Comparison of ENCODE assay signal across 9 mouse cellular contexts in genomic region chr2:150362878-150363229, GRCm38 (mm10). TPM values are rescaled to one million over a fixed set of nuclear protein-coding genes. Genes with fewer than 3 reads are reported as not detected.
DNase-seq lines count a peak whose midpoint lies in the region; ATAC-seq and TF ChIP-seq lines count a peak whose summit lies in the region.
"Had no signal": no experiment of that assay in that cellular context is flagged by ENCODE, and none has a peak within 500 bp of the region (broad histone marks: within the 10 kb centered on the region; RNA-seq: fewer than 3 reads in every experiment).

No protein-coding gene starts in this region.

- H3K9me3 ChIP-seq in lung, embryonic 15.5 days, result no peaks in the 10 kb centered on the region
- no peaks in the 10 kb centered on the region for H3K9me3 ChIP-seq in limb, embryonic 14.5 days (ENCODE audit: control insufficient read depth, low read length)

- peak overlapping the region; percentile 56 for H3K4me3 ChIP-seq in lung, embryonic 15.5 days
- peak overlapping the region; percentile 98; the same call in 1 of the 2 replicates for H3K4me3 ChIP-seq in embryonic fibroblast, embryonic 13.5 days (ENCODE audit: insufficient read depth, low read length)
- H3K4me3 ChIP-seq in limb, embryonic 14.5 days (replicated peaks; ENCODE audit: low read length), result peak overlapping the region; percentile 62

- no peak for ATAC-seq in lung, embryonic 15.5 days (ENCODE audit: borderline replicate concordance, extremely low read depth, low FRiP score, low TSS enrichment)
- peak; percentile 13; the same call in 1 of the 2 replicates for ATAC-seq in limb, embryonic 14.5 days (ENCODE audit: low FRiP score, low read depth)
- peak; percentile 36; the same call in 1 of the 2 replicates for ATAC-seq in neutrophil, adult 5-6 weeks (ENCODE audit: extremely low read depth, insufficient number of reproducible peaks, low FRiP score, poor library complexity, severe bottlenecking)

- peak overlapping the region; percentile 49; the same call in 1 of the 2 replicates for H3K9ac ChIP-seq in lung, embryonic 15.5 days
- H3K9ac ChIP-seq in limb, embryonic 14.5 days (ENCODE audit: low read depth, low read length, severe bottlenecking), result peak overlapping the region; percentile 77

- DNase-seq in lung, postnatal 4 days, result no peak
- no peak for DNase-seq in limb, embryonic 14.5 days (ENCODE audit: low spot score)
- no peak for DNase-seq in ovary, postnatal 36 days (ENCODE audit: low spot score)
- DNase-seq in left cerebral cortex, postnatal 14 days (ENCODE audit: low spot score in 2 of 2), result no peak
- DNase-seq in cerebellum, postnatal 10 days, result no peak

- H3K27me3 ChIP-seq in lung, embryonic 15.5 days, result no peaks in the 10 kb centered on the region
- H3K27me3 ChIP-seq in limb, embryonic 14.5 days (ENCODE audit: control insufficient read depth, insufficient read depth, low read length), result no peaks in the 10 kb centered on the region

- WGBS in lung, embryonic 15.5 days, result 9% methylated on average over 4 of the region's 4 CpGs
- whole genome bisulfite sequencing in limb, embryonic 14.5 days, result 9% methylated on average over 4 of the region's 4 CpGs

- H3K4me1 ChIP-seq in lung, embryonic 15.5 days, result no peaks in the 10 kb centered on the region
- H3K4me1 ChIP-seq in embryonic fibroblast, embryonic 13.5 days (ENCODE audit: control insufficient read depth, insufficient read depth, low read length), result no peaks in the 10 kb centered on the region
- H3K4me1 ChIP-seq in limb, embryonic 14.5 days (ENCODE audit: control insufficient read depth, insufficient read depth, low read length), result no peaks in the 10 kb centered on the region

- TF ChIP-seq POLR2A in embryonic fibroblast, embryonic 13.5 days (IDR thresholded peaks at IDR 0.05; ENCODE audit: low read depth, low read length), result peak; percentile 8; the same call in 1 of the 2 replicates
- TF ChIP-seq POLR2A in limb, embryonic 14.5 days (IDR thresholded peaks at IDR 0.05; ENCODE audit: borderline replicate concordance, extremely low read depth, insufficient read depth, insufficient read length), result no peak

- TF ChIP-seq CTCF in embryonic fibroblast, embryonic 13.5 days (IDR thresholded peaks at IDR 0.05; ENCODE audit: borderline replicate concordance, insufficient read depth, low read length), result no peak

- peak overlapping the region; percentile 50 for H3K4me2 ChIP-seq in lung, embryonic 15.5 days
- peak overlapping the region; percentile 48 for H3K4me2 ChIP-seq in limb, embryonic 14.5 days (replicated peaks; ENCODE audit: low read depth, low read length, severe bottlenecking)

- H3K27ac ChIP-seq in lung, embryonic 15.5 days, result no peak overlapping the region
- H3K27ac ChIP-seq in embryonic fibroblast, embryonic 13.5 days (ENCODE audit: insufficient read depth, low read length), result no peak overlapping the region
- no peak overlapping the region for H3K27ac ChIP-seq in limb, embryonic 14.5 days (replicated peaks; ENCODE audit: low read depth, low read length)

- H3K36me3 ChIP-seq in lung, embryonic 15.5 days, result no peaks in the 10 kb centered on the region
- no peaks in the 10 kb centered on the region for H3K36me3 ChIP-seq in limb, embryonic 14.5 days (ENCODE audit: control insufficient read depth, insufficient read depth, low read length)

- intact Hi-C loops in left cerebral cortex, postnatal 14 days (cut with DNase I), result no loop called here

RNA-seq across cellular contexts. Expression of gene 3300002I08Rik, which starts 0.3 kb away (rescaled TPM):
- polyA plus RNA-seq in lung, embryonic 15.5 days (2015; fragmentation: Nextera tagmentation; extraction: Ambion mirVana), result 8.2 and 9.1 TPM in 2 replicates
- 4.9 and 5.9 TPM in 2 replicates for polyA plus RNA-seq in embryonic fibroblast, embryonic 13.5 days (2011; ENCODE audit: insufficient read length, low read depth, missing spikeins)
- 2.7 and 2.8 TPM in 2 replicates for polyA plus RNA-seq in limb, embryonic 14.5 days (2012; rRNA removed)
- 9.0 TPM in 2 replicates for polyA plus RNA-seq in limb, embryonic 14.5 days (2014; fragmentation: Nextera tagmentation; extraction: Ambion mirVana)
- total RNA-seq in neutrophil, adult 5-6 weeks (2017), result 10.7 and 15.1 TPM in 2 replicates
- 1 to 10 TPM; 6.7 to 8.2 TPM for total RNA-seq in left cerebral cortex, postnatal 14 days (2021)

RNA-seq across cellular contexts. Expression of gene Gm10130, which starts 39.4 kb away (rescaled TPM):
- polyA plus RNA-seq in lung, embryonic 15.5 days (2015; fragmentation: Nextera tagmentation; extraction: Ambion mirVana), result 2.6 and 3.1 TPM in 2 replicates
- polyA plus RNA-seq in embryonic fibroblast, embryonic 13.5 days (2011; ENCODE audit: insufficient read length, low read depth, missing spikeins), result 2.8 TPM in 1 of 2 replicates, not detected in the other
- polyA plus RNA-seq in limb, embryonic 14.5 days (2012; rRNA removed), result 0.45 and 0.67 TPM in 2 replicates
- polyA plus RNA-seq in limb, embryonic 14.5 days (2014; fragmentation: Nextera tagmentation; extraction: Ambion mirVana), result 1.9 and 3.6 TPM in 2 replicates
- total RNA-seq in neutrophil, adult 5-6 weeks (2017), result 17.0 and 23.9 TPM in 2 replicates
- 1 to 10 TPM in 1 of 2 experiments, not detected in 1; 2.5 TPM for total RNA-seq in left cerebral cortex, postnatal 14 days (2021)
- polyA plus RNA-seq: brain, embryonic 14.5 days had no signal
